Mouse (Mus musculus) neural tube, embryonic 13.5 days (tissue): Measurements from ENCODE around the gene Dap3. TPM values are rescaled to one million over a fixed set of nuclear protein-coding genes. Genes with fewer than 3 reads are reported as not detected.
"Not testable (repeated sequence)": the region's sequence is repeated elsewhere in the genome, so short reads cannot be mapped to it uniquely, and the experiment has no call there.

Experiments used
- ATAC-seq: fragments of 200-750 bp; cut with Nextera tagmentation; 2 replicates; pipeline ENCODE4 v1.8.0; 2017; ENCODE audit warnings: low read depth, mild to moderate bottlenecking, moderate TSS enrichment, moderate library complexity
- H3K27ac ChIP-seq: fragments of 300-500 bp; sonication (generic); replicated peaks from 2 replicates; pipeline ENCODE4 v1.5.1; 2015; ENCODE audit warnings: moderate library complexity, mild to moderate bottlenecking, inconsistent platforms
- H3K27me3 ChIP-seq: fragments of 300-500 bp; sonication (generic); 2 replicates; pipeline ENCODE4 v1.6.1; 2015; ENCODE audit warnings: mild to moderate bottlenecking, inconsistent platforms
- H3K36me3 ChIP-seq: fragments of 300-500 bp; sonication (generic); 2 replicates; pipeline ENCODE4 v1.6.1; 2015; ENCODE audit warnings: mild to moderate bottlenecking, inconsistent platforms
- H3K4me1 ChIP-seq: fragments of 300-500 bp; sonication (generic); replicated peaks from 2 replicates; pipeline ENCODE4 v1.6.1; 2015; ENCODE audit warnings: inconsistent platforms
- H3K4me2 ChIP-seq: fragments of 300-500 bp; sonication (generic); 2 replicates; pipeline ENCODE4 v1.6.1; 2015; ENCODE audit warnings: inconsistent platforms, mild to moderate bottlenecking, moderate library complexity
- H3K4me3 ChIP-seq: fragments of 300-500 bp; sonication (generic); 2 replicates; pipeline ENCODE4 v1.5.1; 2015; ENCODE audit warnings: mild to moderate bottlenecking, inconsistent platforms
- H3K9ac ChIP-seq: fragments of 300-500 bp; sonication (generic); 2 replicates; pipeline ENCODE4 v1.6.1; 2015; ENCODE audit warnings: moderate library complexity, mild to moderate bottlenecking, inconsistent platforms
- H3K9me3 ChIP-seq: fragments of 300-500 bp; sonication (generic); 2 replicates; pipeline ENCODE4 v1.6.1; 2016; ENCODE audit warnings: inconsistent platforms
- WGBS: fragments of 180-500 bp; shearing (Covaris S2); methylation state at CpG from one replicate; pipeline ENCODE4 v1.1.7; 2015; 5-methylcytosine and 5-hydroxymethylcytosine counted together
- polyA plus RNA-seq: library from polyadenylated mRNA; unstranded; fragments of >200 nt; fragmentation: Nextera tagmentation; extraction: Ambion mirVana; gene quantifications from 2 replicates; pipeline ENCODE4 v1.2.1, GENCODE M21; 2015

The Dap3 gene
- polyA plus RNA-seq: 145 and 152 TPM in 2 replicates

DNA sequence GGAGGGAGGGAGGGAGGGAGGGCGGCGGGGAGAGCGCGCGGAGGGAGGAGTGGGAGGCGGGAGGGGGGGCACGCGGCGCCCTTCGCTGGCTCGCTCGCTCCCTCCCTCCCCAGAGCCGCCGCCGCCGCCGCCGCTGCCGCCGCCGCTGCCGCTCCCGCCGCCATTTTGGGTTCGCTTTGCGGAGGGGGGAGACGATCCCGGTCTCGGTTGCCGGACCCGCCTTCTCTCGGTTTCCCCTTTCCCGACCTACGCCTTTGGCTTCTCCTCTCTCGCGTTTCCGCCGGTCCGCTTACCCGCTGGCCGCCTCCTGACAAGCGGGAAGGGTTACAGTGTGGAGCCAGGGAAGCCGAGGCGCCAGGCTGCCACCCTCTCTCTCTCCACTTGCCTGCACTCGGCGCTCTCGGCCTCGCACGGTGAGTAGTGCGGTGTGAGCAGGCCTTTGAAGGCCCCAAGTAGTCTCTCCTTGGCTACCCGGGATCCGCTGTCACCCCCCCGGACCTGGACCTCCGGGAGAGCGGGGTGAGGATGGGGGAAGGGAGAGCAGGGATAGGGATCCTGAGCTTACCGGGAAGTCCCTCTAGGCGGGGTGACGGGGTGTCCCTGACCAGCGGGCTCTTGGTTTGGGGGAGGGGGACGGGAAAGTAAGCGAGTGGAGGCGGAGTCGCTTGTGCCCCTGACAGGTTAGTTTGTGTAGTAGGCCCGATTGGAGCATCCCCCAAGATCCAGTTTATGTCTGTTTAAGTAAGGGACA is at the start of gene Dap3, which contains the start of gene Ash1l:
TSS of gene Dap3 (minus strand) at position 606 of the 751 bp plus-strand sequence.
TSS of gene Ash1l (plus strand) at position 47 of the 751 bp plus-strand sequence.
- Histone ChIP-seq H3K4me1 (peaks cover 47% of the 10 kb centered on the region), H3K27ac (peak within 1 kb of the TSS; percentile 99), H3K9ac (peak within 1 kb of the TSS; percentile 93), H3K36me3 (no peaks in the 10 kb centered on the region), H3K4me3 (peak within 1 kb of the TSS; percentile 79), H3K4me2 (peak within 1 kb of the TSS; percentile 87), H3K27me3 (no peaks in the 10 kb centered on the region), H3K9me3 (no peaks in the 10 kb centered on the region)
- under 1% methylated on average over 39 of the region's 64 CpGs for WGBS
- peak; percentile 86 for ATAC-seq

DNA sequence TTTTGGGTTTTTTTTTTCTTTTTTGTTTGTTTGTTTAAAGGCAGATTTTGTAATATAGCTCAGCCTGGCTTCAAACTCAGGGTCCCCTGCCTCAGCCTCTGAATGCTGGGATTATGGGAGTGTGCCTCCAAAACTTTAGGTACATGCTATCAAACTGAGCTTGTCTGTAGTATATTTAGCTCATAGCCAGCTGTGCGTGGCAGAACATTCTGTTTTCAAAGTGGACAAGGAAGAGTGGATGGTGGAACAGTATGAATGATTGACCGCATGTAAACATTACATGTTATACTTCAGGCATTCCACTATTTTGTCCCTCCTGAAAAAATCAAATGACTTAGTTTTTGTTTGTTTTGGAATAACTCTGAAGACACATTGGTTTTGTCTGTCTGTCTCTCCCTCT is 41.8 kb upstream of the Dap3 start:
- Histone ChIP-seq H3K27ac (no peak overlapping the region), H3K4me3 (no peak overlapping the region), H3K9ac (no peak overlapping the region), H3K36me3 (peaks cover 12% of the 10 kb centered on the region; the same call in 1 of the 2 replicates), H3K27me3 (no peaks in the 10 kb centered on the region), H3K4me2 (no peak overlapping the region), H3K4me1 (no peaks in the 10 kb centered on the region), H3K9me3 (no peaks in the 10 kb centered on the region)
- WGBS: 90% methylated on average over 2 of the region's 2 CpGs
- no peak for ATAC-seq

GRCm38 (mm10) chr3:88983921-88984381 is 33.0 kb upstream of the Dap3 start:
- H3K4me2 ChIP-seq: no peak overlapping the region
- no peak overlapping the region for H3K9ac ChIP-seq
- no peaks in the 10 kb centered on the region for H3K27me3 ChIP-seq
- no peaks in the 10 kb centered on the region for H3K9me3 ChIP-seq
- peak overlapping the region; percentile 64 for H3K27ac ChIP-seq
- WGBS: 13% methylated on average over 4 of the region's 4 CpGs
- H3K4me3 ChIP-seq: no peak overlapping the region
- ATAC-seq: peak; percentile 77
- peaks cover 48% of the 10 kb centered on the region for H3K36me3 ChIP-seq
- peaks cover 44% of the 10 kb centered on the region for H3K4me1 ChIP-seq

DNA sequence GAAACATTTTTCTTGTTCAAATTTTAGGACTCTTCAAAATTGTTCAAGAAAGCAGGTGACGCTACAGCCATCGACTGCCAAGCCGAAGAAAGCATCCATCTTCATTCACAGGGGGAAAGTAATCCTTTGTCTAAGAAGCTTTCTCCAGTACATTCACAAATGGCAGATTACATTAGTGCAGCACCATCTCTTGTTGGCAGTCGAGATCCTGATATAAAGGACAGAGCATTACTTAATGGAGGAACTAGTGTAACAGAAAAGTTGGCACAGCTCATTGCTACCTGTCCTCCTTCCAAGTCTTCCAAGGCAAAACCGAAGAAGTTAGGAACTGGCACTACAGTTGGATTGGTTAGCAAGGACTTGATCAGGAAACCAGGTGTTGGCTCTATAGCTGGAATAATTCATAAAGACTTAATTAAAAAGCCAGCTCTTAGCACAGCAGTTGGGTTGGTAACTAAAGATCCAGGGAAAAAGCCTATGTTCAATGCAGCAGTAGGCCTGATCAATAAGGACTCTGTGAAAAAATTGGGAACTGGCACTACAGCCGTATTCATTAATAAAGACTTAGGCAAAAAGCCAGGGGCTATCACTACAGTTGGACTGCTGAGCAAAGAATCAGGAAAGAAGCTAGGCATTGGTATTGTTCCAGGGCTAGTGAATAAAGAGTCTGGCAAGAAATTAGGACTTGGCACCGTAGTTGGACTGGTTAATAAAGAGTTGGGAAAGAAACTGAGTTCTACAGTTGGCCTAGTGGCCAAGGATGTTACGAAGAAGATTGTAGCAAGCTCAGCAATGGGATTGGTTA is 30.4 kb upstream of the Dap3 start:
- Histone ChIP-seq H3K9ac (no peak overlapping the region), H3K27ac (no peak overlapping the region), H3K4me2 (no peak overlapping the region), H3K4me1 (peaks cover 44% of the 10 kb centered on the region), H3K9me3 (no peaks in the 10 kb centered on the region), H3K4me3 (no peak overlapping the region), H3K27me3 (no peaks in the 10 kb centered on the region), H3K36me3 (peaks cover 46% of the 10 kb centered on the region)
- ATAC-seq: no peak
- WGBS: 79% methylated on average over 8 of the region's 8 CpGs

DNA sequence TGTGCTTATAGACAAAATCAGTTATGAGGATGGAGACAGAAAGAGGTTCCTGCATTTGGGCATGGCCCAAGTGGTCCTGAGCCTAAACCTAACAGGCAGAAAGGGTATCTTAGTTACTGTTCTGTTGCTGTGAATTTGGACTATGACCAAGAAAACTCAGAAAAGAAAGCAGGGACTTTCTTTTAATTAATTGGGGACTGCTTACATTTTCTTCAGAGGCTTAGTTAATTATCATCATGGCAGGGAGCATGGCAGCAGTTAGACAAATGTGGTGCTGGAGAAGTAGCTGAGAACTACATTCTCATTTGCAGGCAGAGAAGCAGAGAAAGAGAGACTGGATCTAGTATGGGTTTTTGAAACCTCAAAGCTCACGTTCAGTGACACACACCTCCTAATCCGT is 24.0 kb upstream of the Dap3 start:
- Histone ChIP-seq H3K4me2 (no peak overlapping the region), H3K27me3 (no peaks in the 10 kb centered on the region), H3K9ac (no peak overlapping the region), H3K4me3 (no peak overlapping the region), H3K27ac (no peak overlapping the region), H3K36me3 (no peaks in the 10 kb centered on the region), H3K9me3 (no peaks in the 10 kb centered on the region), H3K4me1 (peaks cover 14% of the 10 kb centered on the region; the same call in 1 of the 2 replicates)
- WGBS: 89% methylated on average over 2 of the region's 2 CpGs
- ATAC-seq: no peak

GRCm38 (mm10) chr3:88963211-88963610 is 12.2 kb upstream of the Dap3 start:
- not testable (repeated sequence) for H3K27me3 ChIP-seq, H3K9ac ChIP-seq, H3K27ac ChIP-seq, H3K9me3 ChIP-seq, H3K4me2 ChIP-seq, H3K4me1 ChIP-seq, H3K4me3 ChIP-seq, ATAC-seq
- H3K36me3 ChIP-seq: peaks cover 18% of the 10 kb centered on the region

DNA sequence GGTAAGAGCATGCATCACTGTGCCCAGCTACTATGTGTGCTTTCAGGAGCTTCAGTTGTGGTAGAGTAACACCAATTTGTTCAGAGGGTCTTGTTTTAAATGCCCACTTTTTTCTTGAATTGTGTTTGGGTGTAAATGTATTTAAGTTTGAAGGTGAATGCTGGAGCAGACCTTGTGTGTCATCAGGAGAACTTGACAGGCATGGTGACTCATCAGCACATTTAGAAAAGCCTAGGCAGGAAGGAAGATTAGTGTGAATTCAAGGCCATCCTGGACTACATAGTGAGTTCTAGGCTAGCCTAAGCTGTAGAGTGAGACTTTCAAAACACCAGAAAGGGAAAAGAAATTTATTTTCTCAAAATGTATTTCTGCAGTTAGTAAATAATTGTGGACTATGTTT is 2.8 kb upstream of the Dap3 start:
- H3K27ac ChIP-seq: no peak overlapping the region
- no peak overlapping the region for H3K9ac ChIP-seq
- H3K4me3 ChIP-seq: no peak overlapping the region
- no peak for ATAC-seq
- H3K36me3 ChIP-seq: no peaks in the 10 kb centered on the region
- H3K4me1 ChIP-seq: peaks cover 33% of the 10 kb centered on the region
- no peaks in the 10 kb centered on the region for H3K27me3 ChIP-seq
- H3K9me3 ChIP-seq: no peaks in the 10 kb centered on the region
- H3K4me2 ChIP-seq: no peak overlapping the region

DNA sequence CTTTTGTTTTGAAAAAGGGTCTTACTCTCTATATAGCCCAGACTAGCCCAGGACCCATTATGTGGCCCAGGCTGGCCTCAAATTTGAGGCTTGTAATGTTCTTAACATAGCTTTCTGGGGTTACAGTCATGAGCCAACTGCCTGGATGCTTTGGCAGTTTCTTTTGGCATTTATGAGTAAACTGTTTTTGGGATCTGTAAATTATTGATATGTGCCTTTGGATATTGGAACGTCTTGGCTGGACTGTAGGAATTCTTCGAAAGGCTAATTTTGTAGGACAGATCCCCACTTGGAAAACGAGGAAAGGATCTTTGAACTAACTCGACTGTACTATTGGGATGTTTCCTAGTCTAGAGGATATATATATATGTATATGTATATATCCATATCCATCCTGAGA is 2.3 kb upstream of the Dap3 start:
- WGBS: 86% methylated on average over 4 of the region's 4 CpGs
- no peak overlapping the region for H3K27ac ChIP-seq
- H3K9ac ChIP-seq: no peak overlapping the region
- H3K9me3 ChIP-seq: no peaks in the 10 kb centered on the region
- no peaks in the 10 kb centered on the region for H3K36me3 ChIP-seq
- H3K4me1 ChIP-seq: peaks cover 38% of the 10 kb centered on the region
- no peaks in the 10 kb centered on the region for H3K27me3 ChIP-seq
- no peak overlapping the region for H3K4me3 ChIP-seq
- no peak for ATAC-seq
- H3K4me2 ChIP-seq: no peak overlapping the region

DNA sequence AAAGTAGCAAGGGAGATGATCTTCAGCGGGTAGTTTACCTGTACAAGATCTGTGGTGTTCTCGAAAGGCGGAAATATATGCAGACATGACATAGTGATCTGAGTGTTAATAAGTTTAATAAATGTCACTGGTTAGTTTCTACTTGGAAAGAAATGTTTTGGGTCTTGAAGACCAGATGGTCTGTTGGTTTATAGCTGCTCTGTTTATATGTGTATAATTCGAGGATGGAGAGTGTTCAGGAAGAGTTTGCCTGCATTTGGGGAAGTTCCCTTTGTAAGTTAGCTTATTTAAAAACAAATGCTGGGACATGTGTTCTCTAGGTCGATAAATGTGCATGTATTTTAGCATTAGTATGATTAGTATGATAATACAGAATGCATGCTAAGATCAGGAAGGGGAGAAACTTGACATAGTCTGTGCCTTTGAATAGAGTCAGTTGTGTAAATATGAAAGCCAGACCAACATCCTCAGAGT is 383 bp upstream of the Dap3 start:
- Histone ChIP-seq H3K9ac (peak overlapping the region; percentile 93), H3K36me3 (no peaks in the 10 kb centered on the region), H3K4me3 (peak overlapping the region; percentile 79), H3K27me3 (no peaks in the 10 kb centered on the region), H3K4me2 (peak overlapping the region; percentile 87), H3K27ac (peak overlapping the region; percentile 99), H3K9me3 (no peaks in the 10 kb centered on the region), H3K4me1 (peaks cover 47% of the 10 kb centered on the region)
- ATAC-seq: no peak
- 3% methylated on average over 5 of the region's 5 CpGs for WGBS

DNA sequence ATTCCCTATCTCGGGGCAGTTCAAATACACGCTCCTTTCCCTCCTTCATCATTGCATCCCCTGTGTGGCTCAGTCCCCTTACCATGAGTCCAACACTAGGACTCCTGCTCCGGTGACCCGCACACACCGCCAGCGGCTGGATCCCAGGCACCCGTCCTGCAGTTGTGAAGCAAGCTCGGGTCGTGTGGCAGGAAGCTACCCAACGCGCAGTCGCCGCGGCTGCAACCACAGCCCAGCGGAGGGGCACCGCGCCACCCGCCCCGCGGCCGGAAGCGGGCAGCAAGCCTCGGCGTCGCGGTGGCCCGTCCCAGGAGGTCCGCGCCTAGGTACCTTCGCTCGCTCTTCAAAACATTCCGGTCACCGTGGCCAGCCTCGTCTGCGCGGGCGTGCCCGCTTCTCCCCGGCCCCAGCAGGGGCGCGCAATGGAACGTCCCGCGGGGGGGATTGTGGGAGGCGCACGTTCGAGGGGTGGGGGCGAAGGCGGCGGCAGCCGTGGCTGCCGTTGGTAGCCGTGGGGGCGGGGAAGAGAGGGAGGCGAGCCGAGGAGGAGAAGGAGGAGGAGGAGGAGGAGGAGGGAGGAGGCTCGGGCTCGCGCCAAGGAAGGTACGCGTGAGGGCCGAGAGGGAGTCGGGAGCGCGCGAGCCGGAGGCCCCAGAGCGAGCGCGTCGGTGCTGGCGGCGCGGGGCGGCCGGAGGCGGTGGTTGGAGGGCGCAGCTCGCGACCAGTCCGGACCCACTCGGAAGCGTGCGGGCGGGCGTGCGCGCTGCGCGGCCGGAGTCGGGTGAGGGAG is 1.0 kb downstream of the Dap3 start:
- Histone ChIP-seq H3K4me2 (peak overlapping the region; percentile 87), H3K27ac (peak overlapping the region; percentile 99), H3K4me3 (peak overlapping the region; percentile 79), H3K4me1 (peaks cover 47% of the 10 kb centered on the region), H3K27me3 (no peaks in the 10 kb centered on the region), H3K9me3 (no peaks in the 10 kb centered on the region), H3K9ac (peak overlapping the region; percentile 93), H3K36me3 (no peaks in the 10 kb centered on the region)
- ATAC-seq: peak; percentile 95
- whole genome bisulfite sequencing: under 1% methylated on average over 84 of the region's 92 CpGs

GRCm38 (mm10) chr3:88944109-88944508 is 6.9 kb downstream of the Dap3 start:
- 69% methylated on average over 4 of the region's 4 CpGs for WGBS
- Histone ChIP-seq H3K27ac (no peak overlapping the region), H3K4me2 (no peak overlapping the region), H3K4me3 (no peak overlapping the region), H3K36me3 (peaks cover 27% of the 10 kb centered on the region), H3K9me3 (no peaks in the 10 kb centered on the region), H3K4me1 (peaks cover 26% of the 10 kb centered on the region), H3K9ac (no peak overlapping the region), H3K27me3 (no peaks in the 10 kb centered on the region)
- no peak for ATAC-seq
